Mouse (Mus musculus) limb, embryonic 13.5 days (tissue): ENCODE measurements at regions not wholly inside any gene's neighbourhood (a gene's known extent, or its start where the extent isn't known, plus 50 kb on each side); places are given as distances from the start of the nearest gene placed in this dataset.

ENCODE experiments used
- ATAC-seq: fragments of 200-750 bp; cut with Nextera tagmentation; 2 replicates; pipeline ENCODE4 v1.8.0; 2017; ENCODE audit warnings: low read depth, moderate number of reproducible peaks, moderate TSS enrichment; ENCODE audit not compliant: low FRiP score
- H3K27ac ChIP-seq: fragments of 300-500 bp; sonication (generic); 2 replicates; pipeline ENCODE4 v1.5.1; 2015; ENCODE audit warnings: inconsistent platforms, mild to moderate bottlenecking, moderate library complexity
- H3K27me3 ChIP-seq: fragments of 300-500 bp; sonication (generic); 2 replicates; pipeline ENCODE4 v1.6.1; 2015; ENCODE audit warnings: mild to moderate bottlenecking, inconsistent platforms
- H3K36me3 ChIP-seq: fragments of 300-500 bp; sonication (generic); 2 replicates; pipeline ENCODE4 v1.6.1; 2015; ENCODE audit warnings: inconsistent platforms, mild to moderate bottlenecking, moderate library complexity
- H3K4me1 ChIP-seq: fragments of 300-500 bp; sonication (generic); 2 replicates; pipeline ENCODE4 v1.6.1; 2015; ENCODE audit warnings: inconsistent platforms
- H3K4me2 ChIP-seq: fragments of 300-500 bp; sonication (generic); replicated peaks from 2 replicates; pipeline ENCODE4 v1.6.1; 2015; ENCODE audit warnings: inconsistent platforms, mild to moderate bottlenecking, moderate library complexity
- H3K4me3 ChIP-seq: fragments of 300-500 bp; sonication (generic); 2 replicates; pipeline ENCODE4 v1.5.1; 2015; ENCODE audit warnings: moderate library complexity, mild to moderate bottlenecking, inconsistent platforms
- H3K9ac ChIP-seq: fragments of 300-500 bp; sonication (generic); 2 replicates; pipeline ENCODE4 v1.6.1; 2015; ENCODE audit warnings: mild to moderate bottlenecking, inconsistent platforms
- H3K9me3 ChIP-seq: fragments of 300-500 bp; sonication (generic); 2 replicates; pipeline ENCODE4 v1.6.1; 2016; ENCODE audit warnings: inconsistent platforms
- WGBS: fragments of 180-500 bp; shearing (Covaris S2); methylation state at CpG from one replicate; pipeline ENCODE4 v1.1.7; 2015; 5-methylcytosine and 5-hydroxymethylcytosine counted together

DNA sequence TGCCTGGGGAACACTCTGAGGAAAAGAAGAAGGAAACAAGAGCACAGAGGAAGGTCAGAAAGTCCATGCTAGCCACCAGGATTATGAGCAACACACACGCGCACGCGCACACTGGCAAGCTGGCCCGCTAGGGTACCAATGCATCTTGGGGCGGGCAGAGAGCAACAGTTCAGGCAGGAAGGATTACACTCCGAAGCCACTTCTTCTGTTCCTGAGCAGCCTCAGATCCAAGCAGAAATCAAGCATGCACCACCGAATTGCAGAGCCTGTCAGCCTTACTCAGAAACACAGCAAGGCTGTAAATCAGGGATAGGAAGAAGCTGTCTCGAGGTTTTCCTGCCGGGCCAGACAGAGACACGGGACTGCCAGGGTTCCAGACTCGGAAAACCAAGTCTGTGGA is 615.8 kb upstream of the Adam5 start:
- Histone ChIP-seq H3K27me3 (no peaks in the 10 kb centered on the region), H3K27ac (peak overlapping the region; percentile 95), H3K9me3 (no peaks in the 10 kb centered on the region), H3K4me3 (peak overlapping the region; percentile 23; the same call in 1 of the 2 replicates), H3K4me1 (peaks cover 40% of the 10 kb centered on the region), H3K4me2 (peak overlapping the region; percentile 55), H3K9ac (peak overlapping the region; percentile 4), H3K36me3 (no peaks in the 10 kb centered on the region)
- WGBS: 36% methylated on average over 12 of the region's 12 CpGs
- ATAC-seq: no peak

DNA sequence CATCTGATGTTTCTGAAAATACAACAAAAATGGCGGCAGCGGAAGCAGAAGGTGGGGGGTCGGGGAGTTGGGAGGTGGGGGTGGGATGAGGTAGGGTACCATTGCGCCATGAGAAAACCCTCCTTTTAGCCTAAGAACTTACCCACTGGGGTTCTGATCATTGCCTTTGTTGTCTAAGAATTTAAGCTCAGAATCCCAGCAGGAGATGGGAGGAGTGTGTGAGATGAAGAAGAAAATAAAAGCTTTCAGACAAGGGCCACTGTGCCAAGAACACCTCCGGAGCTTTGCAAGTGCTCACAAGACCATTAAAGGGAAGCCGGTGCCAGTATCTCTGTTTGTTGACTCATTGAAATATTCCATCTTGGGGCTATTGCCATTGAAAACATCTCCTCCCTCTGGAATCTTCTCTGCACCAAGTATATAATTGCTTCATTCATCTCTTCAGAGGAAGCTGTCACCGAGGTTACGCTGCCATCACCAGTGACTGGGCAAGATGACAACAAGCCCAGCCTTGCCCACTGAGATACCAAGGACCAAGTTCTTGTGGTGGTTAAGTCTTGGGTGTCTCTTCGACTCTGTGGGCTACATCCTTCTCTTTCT is 614.0 kb upstream of the Adam5 start:
- H3K27ac ChIP-seq: no peak overlapping the region

GRCm38 (mm10) chr8:25437178-25437577 is 613.0 kb upstream of the Adam5 start:
- H3K27me3 ChIP-seq: no peaks in the 10 kb centered on the region
- 48% methylated on average over 4 of the region's 4 CpGs for WGBS

More for the DNA sequence above, 614.0 kb upstream of the Adam5 start:
- no peak for ATAC-seq
- no peaks in the 10 kb centered on the region for H3K36me3 ChIP-seq
- no peak overlapping the region for H3K9ac ChIP-seq
- 83% methylated on average over 9 of the region's 9 CpGs for WGBS
- no peaks in the 10 kb centered on the region for H3K9me3 ChIP-seq
- no peak overlapping the region for H3K4me2 ChIP-seq
- no peak overlapping the region for H3K4me3 ChIP-seq
- peaks cover 40% of the 10 kb centered on the region for H3K4me1 ChIP-seq
- no peaks in the 10 kb centered on the region for H3K27me3 ChIP-seq

DNA sequence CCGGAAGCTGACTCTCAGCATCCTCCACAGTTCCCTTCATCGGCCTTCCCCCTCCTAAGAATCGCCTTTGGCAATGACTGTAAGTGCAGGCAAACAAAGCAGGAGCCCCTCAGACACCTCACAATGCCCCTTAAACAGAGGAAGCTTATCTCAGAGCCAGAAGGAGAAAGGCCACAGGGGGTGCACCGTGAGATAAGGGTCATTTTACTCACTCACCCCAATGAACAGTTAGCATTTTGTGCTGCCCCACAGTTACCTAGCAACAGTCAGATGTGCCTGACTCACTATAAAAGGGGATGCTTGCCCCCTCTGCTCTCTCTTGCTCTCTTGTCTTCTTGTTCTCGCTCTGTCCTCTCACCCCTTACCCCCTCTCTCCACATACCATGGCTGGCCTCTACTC is 606.4 kb upstream of the Adam5 start:
- Histone ChIP-seq H3K27ac (no peak overlapping the region), H3K9ac (no peak overlapping the region), H3K4me1 (peaks cover 22% of the 10 kb centered on the region), H3K27me3 (no peaks in the 10 kb centered on the region), H3K4me2 (no peak overlapping the region), H3K4me3 (no peak overlapping the region), H3K9me3 (peaks cover 6% of the 10 kb centered on the region; the same call in 1 of the 2 replicates), H3K36me3 (no peaks in the 10 kb centered on the region)
- WGBS: 49% methylated on average over 5 of the region's 5 CpGs
- no peak for ATAC-seq

More at GRCm38 (mm10) chr8:25437178-25437577, 613.0 kb upstream of the Adam5 start:
- ATAC-seq: no peak
- Histone ChIP-seq H3K4me1 (peaks cover 40% of the 10 kb centered on the region), H3K4me3 (no peak overlapping the region), H3K36me3 (no peaks in the 10 kb centered on the region), H3K9ac (no peak overlapping the region), H3K9me3 (no peaks in the 10 kb centered on the region), H3K27ac (no peak overlapping the region), H3K4me2 (no peak overlapping the region)

DNA sequence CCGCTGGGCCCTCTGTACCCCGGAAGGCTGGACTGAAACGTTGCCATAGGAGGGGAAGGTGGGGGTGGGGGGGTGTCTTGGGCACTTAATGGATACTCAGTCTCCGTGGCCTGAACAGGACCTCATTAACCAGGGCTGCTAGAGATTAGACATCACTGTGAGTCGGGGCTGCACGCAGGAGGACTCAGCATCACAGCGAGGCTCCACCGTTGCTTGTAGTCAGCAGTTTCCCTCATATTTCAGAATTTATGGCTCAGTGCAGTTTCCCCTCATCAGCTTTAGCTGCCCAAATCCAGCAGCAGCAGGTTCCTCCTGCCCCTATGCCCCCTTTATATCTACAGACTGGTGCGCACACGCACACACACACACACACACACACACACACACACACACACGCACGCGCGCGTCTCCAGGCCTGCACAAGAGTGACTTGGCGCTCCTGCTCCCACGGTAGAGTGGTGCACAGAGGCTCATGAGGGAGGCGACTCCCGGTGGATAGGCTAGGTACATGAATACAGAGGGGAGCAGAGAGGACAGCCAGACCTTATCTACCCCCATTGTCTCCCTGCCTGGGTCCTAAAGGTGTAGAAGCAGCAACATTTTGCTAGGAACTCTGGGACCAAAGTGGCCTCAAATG is 605.8 kb upstream of the Adam5 start:
- H3K4me1 ChIP-seq: peaks cover 22% of the 10 kb centered on the region
- no peaks in the 10 kb centered on the region for H3K36me3 ChIP-seq
- no peak overlapping the region for H3K4me3 ChIP-seq
- H3K9me3 ChIP-seq: peaks cover 6% of the 10 kb centered on the region; the same call in 1 of the 2 replicates
- no peaks in the 10 kb centered on the region for H3K27me3 ChIP-seq
- H3K9ac ChIP-seq: 0 out of 2 replicates have a peak overlapping the region, but pooled peaks have one; percentile 21
- WGBS: 53% methylated on average over 19 of the region's 19 CpGs
- peak; percentile 32; the same call in 1 of the 2 replicates for ATAC-seq
- no peak overlapping the region for H3K27ac ChIP-seq
- no peak overlapping the region for H3K4me2 ChIP-seq

- no peak for ATAC-seq
- Histone ChIP-seq H3K4me3 (no peak overlapping the region), H3K36me3 (no peaks in the 10 kb centered on the region), H3K9me3 (peaks cover 6% of the 10 kb centered on the region; the same call in 1 of the 2 replicates), H3K27ac (no peak overlapping the region), H3K4me2 (no peak overlapping the region), H3K27me3 (no peaks in the 10 kb centered on the region), H3K4me1 (peaks cover 22% of the 10 kb centered on the region), H3K9ac (no peak overlapping the region)
- 65% methylated on average over 2 of the region's 2 CpGs for WGBS
Measured at GRCm38 (mm10) chr8:25428761-25429160, 604.6 kb upstream of the Adam5 start.

DNA sequence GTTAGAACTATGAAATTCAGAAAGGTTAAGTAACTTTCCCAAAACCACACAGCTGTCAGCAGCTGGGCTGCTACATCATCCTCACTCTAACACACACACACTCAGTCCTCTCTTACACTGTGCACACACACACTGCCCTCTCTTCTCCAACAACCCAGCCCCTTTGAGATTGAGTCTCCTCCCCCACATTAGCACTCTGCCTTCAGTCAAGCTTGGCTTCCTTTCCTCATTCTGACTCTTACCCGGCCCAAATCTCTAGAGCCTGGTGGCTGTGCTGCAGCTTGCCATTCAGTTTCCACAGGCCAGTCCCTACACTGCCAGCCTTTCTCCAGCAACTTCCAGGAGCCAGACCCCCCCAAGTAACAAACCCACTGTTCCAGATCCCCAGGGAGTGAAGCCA is 602.0 kb upstream of the Adam5 start:
- H3K27ac ChIP-seq: no peak overlapping the region
- peaks cover 27% of the 10 kb centered on the region for H3K4me1 ChIP-seq
- 20% methylated on average over 1 of the region's 1 CpGs for WGBS
- H3K4me3 ChIP-seq: no peak overlapping the region
- H3K9me3 ChIP-seq: no peaks in the 10 kb centered on the region
- H3K4me2 ChIP-seq: no peak overlapping the region
- H3K27me3 ChIP-seq: no peaks in the 10 kb centered on the region
- no peaks in the 10 kb centered on the region for H3K36me3 ChIP-seq
- ATAC-seq: no peak
- no peak overlapping the region for H3K9ac ChIP-seq

DNA sequence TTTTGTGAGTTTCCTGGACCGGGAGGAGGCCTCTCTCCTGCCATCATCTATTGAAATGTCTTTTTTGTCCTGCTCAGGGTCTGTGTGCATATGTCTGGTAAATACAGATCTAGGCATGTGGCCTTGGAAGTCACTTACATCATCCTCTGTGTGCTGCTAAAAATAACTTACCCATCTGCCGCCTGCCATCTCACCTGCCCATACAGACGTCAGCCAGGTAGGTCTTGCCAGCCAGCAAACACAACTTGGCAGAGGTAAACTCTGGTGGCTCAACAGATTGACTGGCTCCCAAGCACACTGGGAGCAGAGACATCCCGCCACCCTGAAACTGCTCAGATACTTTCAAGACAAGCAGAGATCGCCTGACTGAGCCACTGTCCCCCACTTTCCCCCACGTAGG is 597.3 kb upstream of the Adam5 start:
- Histone ChIP-seq H3K4me1 (0 out of 2 replicates have a peak, but pooled peaks cover 5% of the 10 kb centered on the region), H3K4me3 (no peak overlapping the region), H3K9me3 (no peaks in the 10 kb centered on the region), H3K27ac (no peak overlapping the region), H3K4me2 (no peak overlapping the region), H3K36me3 (no peaks in the 10 kb centered on the region), H3K27me3 (no peaks in the 10 kb centered on the region), H3K9ac (no peak overlapping the region)
- no peak for ATAC-seq
- 88% methylated on average over 6 of the region's 6 CpGs for whole genome bisulfite sequencing

GRCm38 (mm10) chr8:25410536-25410935 is 586.4 kb upstream of the Adam5 start:
- Histone ChIP-seq H3K36me3 (no peaks in the 10 kb centered on the region), H3K27ac (no peak overlapping the region), H3K4me1 (no peaks in the 10 kb centered on the region), H3K9ac (no peak overlapping the region), H3K4me2 (no peak overlapping the region), H3K9me3 (no peaks in the 10 kb centered on the region), H3K27me3 (no peaks in the 10 kb centered on the region), H3K4me3 (no peak overlapping the region)
- WGBS: 90% methylated on average over 5 of the region's 5 CpGs
- no peak for ATAC-seq

GRCm38 (mm10) chr8:25407862-25408261 is 583.7 kb upstream of the Adam5 start:
- no peak overlapping the region for H3K4me2 ChIP-seq
- no peaks in the 10 kb centered on the region for H3K36me3 ChIP-seq
- H3K27ac ChIP-seq: no peak overlapping the region
- H3K4me1 ChIP-seq: no peaks in the 10 kb centered on the region
- H3K4me3 ChIP-seq: no peak overlapping the region
- H3K9me3 ChIP-seq: no peaks in the 10 kb centered on the region
- 90% methylated on average over 5 of the region's 5 CpGs for WGBS
- no peak overlapping the region for H3K9ac ChIP-seq
- H3K27me3 ChIP-seq: no peaks in the 10 kb centered on the region
- ATAC-seq: no peak

- Histone ChIP-seq H3K9ac (no peak overlapping the region), H3K27me3 (no peaks in the 10 kb centered on the region), H3K4me2 (no peak overlapping the region), H3K9me3 (no peaks in the 10 kb centered on the region), H3K4me3 (no peak overlapping the region), H3K36me3 (no peaks in the 10 kb centered on the region), H3K27ac (no peak overlapping the region), H3K4me1 (peaks cover 18% of the 10 kb centered on the region)
- ATAC-seq: no peak
- WGBS: 18% methylated on average over 6 of the region's 6 CpGs
Measured at GRCm38 (mm10) chr8:25392766-25393166, 568.6 kb upstream of the Adam5 start.

GRCm38 (mm10) chr8:25389947-25390346 is 565.8 kb upstream of the Adam5 start:
- no peak for ATAC-seq

More at GRCm38 (mm10) chr8:25389947-25390346, 565.8 kb upstream of the Adam5 start:
- H3K4me1 ChIP-seq: peaks cover 18% of the 10 kb centered on the region
- H3K36me3 ChIP-seq: no peaks in the 10 kb centered on the region
- no peaks in the 10 kb centered on the region for H3K9me3 ChIP-seq
- 59% methylated on average over 10 of the region's 10 CpGs for WGBS
- no peaks in the 10 kb centered on the region for H3K27me3 ChIP-seq
- H3K27ac ChIP-seq: no peak overlapping the region
- no peak overlapping the region for H3K4me2 ChIP-seq
- H3K9ac ChIP-seq: no peak overlapping the region
- no peak overlapping the region for H3K4me3 ChIP-seq
